Mouse (Mus musculus): ENCODE data around the gene Arl4c.
A peak's percentile ranks its signal among the peaks of the same experiment; 100 is the strongest.

Gene Arl4c

GRCm38 (mm10) chr1:88701870-88702661 lies at the start of gene Arl4c:
Gene Arl4c, minus strand, starts transcription at chr1:88702221.
- peak; percentile 89 for DNase-seq

- DNase-seq: no peak
Observed at GRCm38 (mm10) chr1:88751332-88751731, 49.3 kb upstream of the Arl4c start.

- DNase-seq: no peak
Observed at GRCm38 (mm10) chr1:88750576-88750975, 48.6 kb upstream of the Arl4c start.

- DNase-seq: no peak
Observed at GRCm38 (mm10) chr1:88750126-88750525, 48.1 kb upstream of the Arl4c start.

- DNase-seq: no peak
Observed at GRCm38 (mm10) chr1:88749106-88749505, 47.1 kb upstream of the Arl4c start.

DNA sequence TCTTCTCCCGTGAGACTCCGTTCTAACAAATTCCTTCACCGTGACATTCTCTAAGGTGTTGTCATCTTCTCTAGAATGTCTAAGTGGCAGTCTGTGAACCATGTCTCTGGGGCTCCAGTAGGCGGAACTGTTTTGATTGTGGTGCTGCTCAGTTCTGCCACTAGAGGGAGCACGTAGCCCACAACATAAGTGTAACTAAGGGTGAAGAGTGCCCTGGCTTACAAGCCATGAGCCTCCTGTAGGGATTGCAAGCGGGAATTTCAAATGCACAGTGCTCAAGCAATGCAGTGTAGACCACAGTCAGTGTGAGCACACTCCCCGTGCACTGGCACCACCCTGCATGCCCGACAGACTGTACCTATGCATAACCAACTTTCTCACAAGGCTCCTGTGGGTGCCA lies 43.2 kb upstream of the Arl4c start:
- DNase-seq: peak; percentile 69 to 72

DNA sequence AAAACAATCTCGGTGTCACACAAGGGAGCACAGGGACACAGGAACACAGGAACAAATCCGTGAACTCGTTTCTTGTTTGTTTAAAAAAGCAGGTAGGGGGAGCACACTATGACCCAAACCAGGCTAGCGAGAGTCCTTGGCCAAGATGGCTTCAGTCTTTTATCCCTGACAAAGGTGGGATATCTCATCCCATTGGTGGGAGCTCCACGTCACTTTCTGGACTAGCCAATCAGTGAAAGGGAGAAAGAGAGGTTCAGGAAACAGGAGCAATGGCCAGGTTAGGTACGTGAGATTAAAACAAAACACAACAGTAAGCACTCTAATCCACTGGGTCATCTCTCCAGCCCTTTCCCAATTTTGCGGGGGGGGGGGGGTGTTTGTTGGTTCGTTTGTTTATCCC lies 42.2 kb upstream of the Arl4c start:
- no peak for DNase-seq

DNA sequence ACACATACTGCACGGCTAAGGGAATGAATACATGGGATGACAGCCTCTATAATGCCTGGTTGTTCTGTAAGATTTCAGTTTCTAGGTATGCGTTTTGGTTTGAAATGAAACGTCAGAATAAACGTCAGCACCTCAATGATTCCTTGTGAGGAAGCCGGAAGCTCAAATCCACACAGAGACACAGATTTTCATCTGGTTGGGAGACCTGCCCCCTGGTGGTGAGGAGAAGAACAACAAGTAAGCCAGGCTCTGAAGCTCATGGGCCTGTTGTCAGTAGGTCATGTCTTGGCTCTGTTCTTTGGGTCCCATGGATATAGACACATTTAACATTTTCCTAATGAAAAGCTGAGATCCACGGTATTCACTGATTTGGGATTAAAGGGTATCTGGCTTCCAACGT lies 40.4 kb upstream of the Arl4c start:
- DNase-seq: peak; percentile 32 to 35

DNA sequence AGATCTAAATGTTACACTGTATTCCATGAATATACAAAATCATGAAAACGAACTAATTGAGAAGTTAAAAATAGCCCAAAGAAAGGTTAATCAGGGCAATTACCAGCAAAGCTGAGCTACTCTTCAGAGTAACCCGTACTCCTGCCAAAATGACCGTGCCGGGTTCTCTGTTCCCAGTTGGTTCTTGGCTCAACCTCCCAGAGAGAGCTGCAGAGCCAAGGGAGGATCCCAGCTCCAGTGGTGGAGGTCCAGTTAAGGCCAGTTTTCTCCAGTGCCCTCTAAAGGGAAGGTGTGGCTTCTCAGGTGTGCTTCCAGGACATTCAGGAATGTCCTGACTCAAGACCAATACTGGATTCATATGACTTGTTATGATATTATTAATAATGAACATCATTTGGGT lies 37.5 kb upstream of the Arl4c start:
- DNase-seq: no peak

DNA sequence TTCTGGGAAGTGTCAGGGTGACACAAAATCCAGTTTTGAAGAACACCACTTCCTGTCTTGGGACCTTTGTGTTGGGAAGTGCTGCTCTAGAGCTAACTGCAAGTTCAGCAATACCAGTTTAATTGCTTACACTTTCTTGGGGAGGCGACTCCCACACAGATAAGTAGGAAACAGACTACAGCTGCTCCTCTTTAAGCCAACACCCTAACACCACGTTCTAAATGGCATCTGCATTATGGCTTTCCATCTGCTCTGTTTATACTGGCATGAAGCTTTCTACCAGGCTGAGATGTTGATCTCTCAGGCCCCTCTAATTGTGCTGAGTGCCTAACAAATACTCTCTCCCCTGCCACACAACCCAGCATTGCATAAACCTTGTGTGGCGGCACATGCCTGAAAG lies 36.9 kb upstream of the Arl4c start:
- DNase-seq: no peak

DNA sequence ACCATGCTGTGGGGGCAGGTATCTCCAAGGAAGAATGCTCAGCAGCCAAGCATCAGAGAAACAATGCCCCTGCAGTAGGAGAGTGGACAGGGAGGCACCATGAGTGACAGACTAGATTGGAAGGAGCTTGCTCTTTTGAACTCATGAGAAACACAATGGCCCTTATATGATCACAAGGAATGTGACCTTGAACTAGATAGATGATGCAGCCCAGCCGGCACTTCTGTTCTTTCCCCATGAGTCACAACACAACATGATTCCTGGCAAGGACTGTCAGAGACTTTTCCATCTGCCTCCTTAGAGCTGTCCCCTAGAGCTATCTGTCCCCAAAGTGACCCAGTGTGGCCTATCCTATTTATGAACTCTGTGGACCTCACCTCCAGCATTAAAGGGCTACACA lies 27.5 kb upstream of the Arl4c start:
- no peak for DNase-seq

GRCm38 (mm10) chr1:88727369-88727768 lies 25.3 kb upstream of the Arl4c start:
- no peak for DNase-seq

- no peak for DNase-seq
Observed at GRCm38 (mm10) chr1:88725716-88726115, 23.7 kb upstream of the Arl4c start.

- DNase-seq: peak; percentile 32 to 48
Observed at GRCm38 (mm10) chr1:88720626-88721229, 18.7 kb upstream of the Arl4c start.

GRCm38 (mm10) chr1:88718563-88718962 lies 16.5 kb upstream of the Arl4c start:
- DNase-seq: no peak

DNA sequence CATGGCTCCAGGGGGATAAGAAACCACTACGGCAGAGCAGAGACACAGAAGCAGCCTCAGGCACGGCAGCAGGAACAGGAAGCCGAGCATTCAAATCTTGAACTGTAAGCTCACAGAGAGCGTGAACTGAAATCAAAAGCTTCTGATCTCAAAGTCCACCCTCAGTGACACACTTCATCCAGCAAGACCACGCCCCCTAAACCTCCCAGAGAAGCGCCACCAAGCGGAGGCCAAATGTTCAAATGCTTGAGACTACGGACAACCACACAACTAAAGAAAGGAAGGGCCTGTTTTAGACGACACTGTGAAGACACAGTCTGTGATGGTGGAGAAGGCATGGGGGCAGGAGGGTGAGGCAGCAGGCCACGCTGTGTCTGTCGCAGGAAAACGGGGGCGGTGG lies 15.7 kb upstream of the Arl4c start:
- no peak for DNase-seq

- no peak for DNase-seq
Observed at GRCm38 (mm10) chr1:88712011-88712410, 10.0 kb upstream of the Arl4c start.

- peak in 1 of 2 experiments; percentile 47 for DNase-seq
Observed at GRCm38 (mm10) chr1:88708646-88709305, 6.8 kb upstream of the Arl4c start.

DNA sequence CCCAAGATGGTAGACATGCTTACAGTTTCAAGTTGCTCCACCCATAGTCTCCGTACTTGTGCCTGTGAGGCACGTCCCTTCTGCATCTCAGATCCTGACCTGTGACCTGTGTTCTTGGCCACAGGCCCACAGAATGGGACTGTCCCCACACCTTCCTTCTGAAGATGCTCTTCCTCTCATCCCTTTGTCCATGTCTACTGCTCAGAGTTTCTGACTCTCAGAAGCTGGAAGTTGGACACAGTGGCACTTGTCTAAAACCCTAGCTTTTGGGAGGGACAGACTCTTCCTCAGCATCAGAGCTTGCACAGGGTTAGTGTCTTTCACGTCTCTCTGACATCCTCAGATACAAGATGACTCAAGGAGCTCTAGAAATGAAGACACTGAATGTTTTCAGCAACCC lies 6.2 kb upstream of the Arl4c start:
- DNase-seq: no peak

DNA sequence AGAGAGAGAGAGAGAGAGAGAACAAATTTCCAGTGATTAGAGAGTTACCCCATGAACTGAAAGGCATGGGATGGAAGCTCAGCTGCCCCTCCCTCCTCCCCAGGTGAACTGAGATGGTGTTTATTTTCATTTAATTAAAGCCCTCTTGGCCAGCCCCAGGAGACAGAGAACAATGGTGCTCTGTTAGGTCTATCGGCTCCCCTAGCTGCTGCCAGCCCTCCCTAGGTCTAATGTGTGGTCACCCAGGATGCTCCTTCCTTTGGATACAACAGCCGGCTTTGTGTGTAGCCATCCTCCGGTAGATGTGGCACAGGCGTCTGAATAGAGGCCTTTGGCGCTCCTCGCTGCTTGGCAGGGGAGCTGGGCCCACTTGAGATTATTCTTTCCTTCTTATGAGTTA lies 5.5 kb upstream of the Arl4c start:
- no peak for DNase-seq

DNA sequence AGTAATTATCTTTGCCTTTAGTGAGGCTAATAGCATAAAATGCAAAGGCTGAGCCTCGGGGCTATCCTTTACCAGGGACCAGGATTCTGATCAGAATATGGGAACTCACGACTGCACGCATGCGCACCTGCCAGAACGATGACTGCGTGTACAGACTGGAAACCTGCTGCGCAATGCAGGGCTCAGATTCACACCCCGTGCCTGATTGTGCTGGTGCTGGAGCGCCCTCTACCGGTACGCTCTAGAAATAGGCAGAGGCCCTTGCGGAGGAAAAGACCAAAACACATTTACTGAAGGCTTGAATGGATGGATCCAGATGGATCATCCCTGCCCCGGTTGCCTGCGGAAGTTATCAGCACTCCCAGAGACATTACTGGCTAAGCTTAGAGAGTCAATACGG lies 3.8 kb upstream of the Arl4c start:
- DNase-seq: peak; percentile 88 to 89

- peak; percentile 67 to 69 for DNase-seq
Observed at GRCm38 (mm10) chr1:88705050-88705449, 3.0 kb upstream of the Arl4c start.

DNA sequence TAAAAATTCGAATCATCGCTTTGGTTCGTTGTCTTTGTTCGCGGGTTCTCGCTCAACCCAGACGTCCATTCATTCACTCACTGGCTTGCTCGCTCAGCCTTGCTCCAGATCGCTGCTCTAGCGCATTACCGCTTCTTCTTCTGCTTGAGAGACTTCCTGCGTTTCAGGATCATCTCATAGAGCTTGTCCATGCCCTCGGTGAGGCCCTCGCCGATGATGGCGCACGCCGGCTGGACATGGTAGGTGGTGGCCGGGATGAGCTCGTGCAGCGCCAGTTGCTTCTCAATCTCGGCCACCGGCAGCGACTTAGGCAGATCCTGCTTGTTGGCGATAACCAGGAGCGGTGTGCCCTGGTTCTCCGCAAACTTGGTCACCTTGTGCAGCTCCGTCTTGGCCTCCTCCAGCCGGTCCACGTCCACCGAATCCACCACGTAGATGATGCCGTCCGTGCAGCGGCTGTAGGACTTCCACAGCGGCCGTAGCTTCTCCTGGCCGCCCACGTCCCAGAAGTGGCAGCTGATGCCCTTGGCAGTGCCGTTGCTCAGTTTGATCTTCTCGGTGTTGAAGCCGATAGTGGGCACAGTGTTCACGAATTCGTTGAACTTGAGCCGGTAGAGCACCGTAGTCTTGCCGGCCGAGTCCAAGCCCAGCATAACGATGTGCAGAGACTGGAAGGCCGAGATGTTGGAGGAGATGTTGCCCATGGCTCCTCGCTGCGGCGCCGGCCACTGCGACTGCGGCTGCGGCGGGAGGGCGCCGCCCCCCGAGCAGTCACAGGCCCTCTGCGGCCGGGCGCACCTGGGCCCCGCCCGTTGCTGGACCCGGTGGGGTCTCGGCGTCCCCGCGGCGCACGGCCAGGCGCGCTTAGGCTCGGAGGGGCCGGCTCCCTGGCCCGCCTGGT lies 810 bp downstream of the Arl4c start:
- DNase-seq: peak; percentile 68 to 69

Data from thymus, postnatal 36 days (tissue).